Mouse (Mus musculus): ENCODE data around the gene Coq9. TPM values are rescaled to one million over a fixed set of nuclear protein-coding genes. Genes with fewer than 3 reads are reported as not detected.
"Not testable (repeated sequence)": the region's sequence is repeated elsewhere in the genome, so short reads cannot be mapped to it uniquely, and the experiment has no call there.

Gene Coq9
- total RNA-seq, 2 experiments from 2014 or later: 84.5 to 89.1 TPM

DNA sequence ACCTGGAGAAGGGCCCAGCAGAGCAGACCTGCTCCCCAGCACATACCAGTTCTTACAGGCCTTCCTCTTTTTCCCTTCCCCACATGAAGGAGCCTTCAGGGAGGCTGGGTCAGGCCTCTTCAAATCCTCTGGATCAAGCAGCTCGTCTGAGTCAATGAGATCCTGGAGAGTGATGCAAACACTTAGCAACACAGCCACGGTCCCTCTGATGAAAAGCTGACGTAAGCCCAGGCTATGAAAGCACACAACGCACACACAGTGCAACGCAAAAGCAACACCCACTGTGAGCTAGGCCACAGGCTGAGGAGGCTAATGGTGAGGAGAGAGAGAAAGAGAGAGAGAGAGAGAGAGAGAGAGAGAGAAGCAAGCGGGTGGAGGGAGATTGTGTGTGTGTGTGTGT is 13.0 kb upstream of the Coq9 start:
- DNase-seq (ENCODE audit: extremely low spot score in 1 of 2, low spot score in 2 of 2): no peak
- H3K27ac ChIP-seq: no peak overlapping the region
- intact Hi-C loops (cut with DNase I): no loop called here
- TF ChIP-seq CTCF (IDR thresholded peaks at IDR 0.05): no peak
- H3K4me3 ChIP-seq: no peak overlapping the region

DNA sequence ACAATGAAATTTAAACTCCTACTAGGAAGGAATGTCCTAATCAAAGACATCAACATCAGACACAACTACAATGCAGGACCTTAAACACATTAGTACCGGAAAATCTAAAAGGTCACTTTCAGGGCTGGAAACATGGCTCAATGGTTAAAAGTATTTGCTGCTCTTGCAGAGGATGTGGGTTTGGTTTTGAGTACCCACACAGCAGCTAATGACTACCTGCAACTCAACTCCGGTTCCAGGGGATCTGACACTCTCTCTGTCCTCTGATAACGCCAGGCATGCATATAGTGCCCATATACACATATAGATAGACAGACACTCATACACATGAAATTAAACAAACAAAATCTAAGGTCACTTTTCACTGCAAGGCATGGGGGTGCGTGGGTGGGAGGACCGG is 11.9 kb upstream of the Coq9 start:
- Histone ChIP-seq H3K4me3 (no peak overlapping the region), H3K27ac (no peak overlapping the region)
- intact Hi-C loops (cut with DNase I): no loop called here
- no peak for TF ChIP-seq CTCF (IDR thresholded peaks at IDR 0.05)
- DNase-seq (ENCODE audit: extremely low spot score in 1 of 2, low spot score in 2 of 2): no peak

GRCm38 (mm10) chr8:94828284-94828683 is 9.8 kb upstream of the Coq9 start:
- TF ChIP-seq CTCF (IDR thresholded peaks at IDR 0.05): no peak
- intact Hi-C loops (cut with DNase I): no loop called here
- no peak for DNase-seq (ENCODE audit: extremely low spot score in 1 of 2, low spot score in 2 of 2)
- Histone ChIP-seq H3K4me3 (no peak overlapping the region), H3K27ac (no peak overlapping the region)

GRCm38 (mm10) chr8:94833901-94834405 is 4.2 kb upstream of the Coq9 start:
- DNase-seq (ENCODE audit: extremely low spot score in 1 of 2, low spot score in 2 of 2); H3K27ac ChIP-seq; H3K4me3 ChIP-seq; intact Hi-C loops (cut with DNase I): not testable (repeated sequence)

- intact Hi-C loops (cut with DNase I); H3K27ac ChIP-seq; H3K4me3 ChIP-seq; DNase-seq (ENCODE audit: extremely low spot score in 1 of 2, low spot score in 2 of 2): not testable (repeated sequence)
Measured at GRCm38 (mm10) chr8:94835751-94836150, 2.4 kb upstream of the Coq9 start.

GRCm38 (mm10) chr8:94836456-94837240 is 1.5 kb upstream of the Coq9 start:
- no peak for DNase-seq (ENCODE audit: extremely low spot score in 1 of 2, low spot score in 2 of 2)
- peak overlapping the region; percentile 81 for H3K4me3 ChIP-seq
- intact Hi-C loops (cut with DNase I): no loop called here
- no peak for TF ChIP-seq CTCF (IDR thresholded peaks at IDR 0.05)
- no peak overlapping the region for H3K27ac ChIP-seq

DNA sequence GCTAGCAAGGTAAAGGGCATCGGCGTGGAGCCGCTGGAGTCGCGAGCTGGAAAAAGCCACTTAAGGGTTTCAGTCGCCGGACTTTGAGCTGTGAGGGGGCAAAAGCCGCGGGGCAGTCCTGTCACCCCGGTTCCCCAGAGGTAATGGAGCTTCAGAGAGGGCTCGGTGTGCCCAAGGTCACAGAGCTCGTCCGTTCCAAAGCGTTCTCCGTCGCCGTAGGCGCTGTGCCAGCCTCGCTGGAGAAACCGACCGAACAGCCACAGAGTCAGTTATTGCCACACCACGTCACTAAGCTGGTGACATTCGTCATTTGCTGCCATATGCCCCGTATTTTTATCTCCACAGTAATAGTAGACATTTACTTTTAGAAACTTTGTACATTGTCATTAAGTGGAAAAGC is 479 bp downstream of the Coq9 start:
- Histone ChIP-seq H3K4me3 (peak overlapping the region; percentile 81), H3K27ac (peak overlapping the region; percentile 92)
- peak in 1 of 2 experiments; percentile 68 for DNase-seq (ENCODE audit: extremely low spot score in 1 of 2, low spot score in 2 of 2)
- TF ChIP-seq CTCF (IDR thresholded peaks at IDR 0.05): no peak
- intact Hi-C loops (cut with DNase I): no loop called here

DNA sequence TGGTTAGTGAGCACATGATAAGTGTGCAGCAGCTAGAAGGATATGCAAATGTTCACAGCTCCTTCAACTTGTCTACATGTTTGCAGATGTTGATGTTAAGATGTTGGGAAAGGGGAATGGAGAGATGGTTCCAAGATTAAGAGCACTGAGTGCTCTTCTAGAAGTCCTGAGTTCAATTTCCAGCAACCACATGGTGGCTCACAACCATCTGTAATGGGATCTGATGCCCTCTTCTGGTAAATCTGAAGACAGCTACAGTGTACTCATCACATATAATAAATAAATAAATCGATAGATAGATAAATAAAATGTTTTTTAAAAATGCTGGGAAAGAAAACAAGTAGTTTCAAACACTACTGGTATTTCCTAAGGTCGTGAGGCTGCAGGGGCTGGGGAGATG is 3.1 kb downstream of the Coq9 start:
- intact Hi-C loops (cut with DNase I): no loop called here
- peak; percentile 23 for TF ChIP-seq CTCF (IDR thresholded peaks at IDR 0.05)
- DNase-seq (ENCODE audit: extremely low spot score in 1 of 2, low spot score in 2 of 2): no peak
- Histone ChIP-seq H3K27ac (no peak overlapping the region), H3K4me3 (no peak overlapping the region)

GRCm38 (mm10) chr8:94850049-94850448 is 11.9 kb downstream of the Coq9 start:
- no peak for TF ChIP-seq CTCF (IDR thresholded peaks at IDR 0.05)
- DNase-seq (ENCODE audit: extremely low spot score in 1 of 2, low spot score in 2 of 2): no peak
- H3K27ac ChIP-seq: no peak overlapping the region
- H3K4me3 ChIP-seq: no peak overlapping the region
- intact Hi-C loops (cut with DNase I): no loop called here

GRCm38 (mm10) chr8:94854761-94855160 is 16.6 kb downstream of the Coq9 start:
- intact Hi-C loops (cut with DNase I); H3K4me3 ChIP-seq; DNase-seq (ENCODE audit: extremely low spot score in 1 of 2, low spot score in 2 of 2); H3K27ac ChIP-seq: not testable (repeated sequence)

DNA sequence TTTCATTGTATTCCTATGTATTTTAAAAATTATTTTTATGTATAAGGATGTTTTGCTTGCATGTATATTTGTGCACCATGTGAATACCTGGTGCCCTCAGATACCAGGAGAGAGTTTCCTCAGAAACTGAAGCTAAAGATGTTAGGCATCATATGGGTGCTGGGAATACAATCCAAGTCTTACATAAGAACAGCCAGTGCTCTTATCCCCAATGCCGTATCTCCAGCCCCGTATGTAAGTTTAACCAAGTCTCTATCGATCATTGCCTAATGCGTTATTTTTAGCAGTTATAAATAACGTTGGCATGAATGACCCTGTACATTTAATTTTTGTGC is 18.9 kb downstream of the Coq9 start:
- DNase-seq (ENCODE audit: extremely low spot score in 1 of 2, low spot score in 2 of 2): no peak
- no peak for TF ChIP-seq CTCF (IDR thresholded peaks at IDR 0.05)
- Histone ChIP-seq H3K27ac (peak overlapping the region; percentile 93), H3K4me3 (peak overlapping the region; percentile 96)
- intact Hi-C loops (cut with DNase I): no loop called here

GRCm38 (mm10) chr8:94857346-94858173 is 19.4 kb downstream of the Coq9 start, which contains the start of gene Polr2c:
Gene Polr2c (plus strand): TSS chr8:94857450.
- intact Hi-C loops (cut with DNase I): no loop called here
- TF ChIP-seq CTCF (IDR thresholded peaks at IDR 0.05): peak; percentile 99
- Histone ChIP-seq H3K4me3 (peak within 1 kb of the TSS; percentile 96), H3K27ac (peak within 1 kb of the TSS; percentile 93)
- peak; percentile 89 to 96 for DNase-seq (ENCODE audit: extremely low spot score in 1 of 2, low spot score in 2 of 2)

Data from left cerebral cortex, adult 2 months (tissue).